Mouse (Mus musculus): ENCODE results near the gene Olfr922. TPM values are rescaled to one million over a fixed set of nuclear protein-coding genes. Genes with fewer than 3 reads are reported as not detected.

Olfr922 gene
- total RNA-seq (2023) = not detected

DNA sequence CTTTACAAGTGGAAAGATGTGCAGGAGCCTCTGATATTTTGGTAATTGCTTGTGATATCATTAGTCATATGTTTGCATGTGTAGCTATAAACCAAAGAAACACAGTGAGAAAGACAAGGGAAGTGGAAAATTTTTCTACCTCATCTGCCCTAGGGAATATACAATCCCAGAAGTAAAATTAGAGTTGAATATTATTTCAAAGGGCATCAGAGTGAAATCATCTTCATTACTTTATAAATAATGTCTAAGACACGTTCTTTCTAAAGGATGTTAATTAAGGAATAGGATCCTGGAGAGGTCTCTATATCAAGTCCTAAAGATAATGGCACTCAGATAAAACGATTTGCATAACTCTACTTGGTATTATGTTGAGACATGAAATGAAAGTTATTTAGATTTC, at the start of gene Olfr922:
TSS of gene Olfr922 (plus strand) at position 301 of the 400 bp plus-strand sequence.

DNA sequence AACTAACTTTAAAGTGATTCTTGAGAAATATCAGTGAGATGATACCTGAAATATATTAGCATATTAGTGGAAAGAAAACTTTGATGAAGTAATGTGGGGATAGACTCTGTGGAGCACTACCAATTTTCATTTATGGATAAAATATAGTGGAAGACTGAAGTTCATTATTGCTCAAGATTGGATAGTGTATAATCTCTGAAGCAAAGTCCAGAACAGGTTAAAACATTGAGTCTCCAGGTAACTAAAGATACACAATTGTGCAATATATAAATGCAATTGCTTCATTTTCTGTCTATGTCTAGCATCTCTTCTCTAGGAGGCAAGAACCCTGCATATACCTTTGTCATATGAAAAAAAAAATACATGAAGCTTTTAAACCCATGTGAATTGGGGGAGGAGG, 41.6 kb upstream of the Olfr922 start, which contains the start of gene Olfr921:
TSS of gene Olfr921 (plus strand) at position 301 of the 400 bp plus-strand sequence.

DNA sequence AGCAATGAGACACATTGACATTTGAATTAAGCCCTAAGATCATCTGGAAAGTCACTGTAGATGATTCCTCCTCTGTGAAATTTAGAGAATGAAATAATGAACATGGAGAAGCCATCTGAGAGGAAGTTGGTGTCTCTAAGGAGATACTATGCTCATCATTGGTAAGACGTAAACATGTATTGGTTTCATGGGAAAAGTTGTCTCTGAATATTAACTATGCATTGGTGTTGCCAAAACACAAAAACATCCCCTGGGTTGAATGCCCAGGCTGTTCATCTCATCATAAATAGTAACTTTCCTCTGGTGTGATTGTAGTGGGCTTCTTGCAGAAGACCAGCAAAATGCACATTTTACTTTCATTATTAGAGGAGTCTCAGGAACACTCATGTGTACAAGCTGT, 11.8 kb downstream of the Olfr922 start, which contains the start of gene Olfr923:
TSS of gene Olfr923 (plus strand) at position 301 of the 400 bp plus-strand sequence.

DNA sequence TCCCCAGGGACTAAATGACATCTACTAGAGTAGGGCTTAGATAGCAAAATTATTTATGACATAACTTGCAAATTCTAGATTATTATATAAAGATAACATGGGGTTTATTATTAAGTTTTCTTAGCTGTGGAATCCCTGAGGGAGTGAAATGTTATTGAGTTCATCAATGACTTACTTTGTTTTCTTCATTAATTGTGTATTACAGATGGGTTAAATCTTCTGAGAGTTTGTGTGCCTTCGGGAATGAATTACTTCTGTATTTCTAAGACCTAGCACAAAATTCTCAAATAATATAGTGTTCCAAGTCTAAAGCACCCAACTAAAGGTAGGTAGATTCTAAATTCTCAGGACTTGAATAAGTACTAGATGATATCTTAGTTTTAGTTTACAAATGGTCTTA, 29.7 kb downstream of the Olfr922 start, which contains the start of gene Olfr924:
TSS of gene Olfr924 (plus strand) at position 301 of the 400 bp plus-strand sequence.

DNA sequence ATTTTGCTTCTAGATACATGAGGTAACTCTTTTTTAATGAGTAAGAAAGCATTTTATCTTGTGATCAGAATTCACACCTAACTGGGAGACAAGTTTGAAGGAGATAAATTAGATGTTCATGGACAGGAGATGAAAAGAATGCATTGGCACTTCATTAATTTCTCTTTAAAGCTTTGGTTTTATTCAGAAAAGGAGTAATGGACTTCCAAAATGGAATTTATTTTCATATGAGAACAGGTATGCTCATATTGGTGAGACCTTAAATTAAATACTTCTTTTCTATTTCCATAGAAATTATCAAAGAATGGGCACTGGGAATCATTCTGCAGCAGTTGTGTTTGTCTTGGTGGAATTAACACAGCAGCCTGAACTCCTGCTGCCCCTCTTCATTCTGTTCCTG, 40.3 kb downstream of the Olfr922 start, which contains the start of gene Olfr26:
TSS of gene Olfr26 (plus strand) at position 301 of the 400 bp plus-strand sequence.

Other genes with a start within 250 kb of the Olfr922 start
- gene Olfr912, start 234.4 kb upstream of the Olfr922 start, total RNA-seq (2023) = not detected
- not detected for gene Olfr913, start 221.9 kb upstream of the Olfr922 start, total RNA-seq (2023)
- not detected for gene Olfr914, start 209.5 kb upstream of the Olfr922 start, total RNA-seq (2023)
- gene Olfr916, start 154.7 kb upstream of the Olfr922 start, total RNA-seq (2023) = not detected
- gene Olfr917, start 148.8 kb upstream of the Olfr922 start, total RNA-seq (2023) = not detected
- not detected for gene Olfr918, start 140.0 kb upstream of the Olfr922 start, total RNA-seq (2023)
- not detected for gene Olfr919, start 110.9 kb upstream of the Olfr922 start, total RNA-seq (2023)
- gene Vwa5a, start 96.3 kb upstream of the Olfr922 start, total RNA-seq (2023) = 10 to 100 TPM; 20.1 to 32.2 TPM
- under 1 TPM; 0.07 to 0.18 TPM for gene Olfr920, start 62.3 kb upstream of the Olfr922 start, total RNA-seq (2023)
- gene Olfr921, start 41.5 kb upstream of the Olfr922 start, total RNA-seq (2023) = not detected
- not detected for gene Olfr923, start 11.9 kb downstream of the Olfr922 start, total RNA-seq (2023)
- not detected for gene Olfr924, start 29.8 kb downstream of the Olfr922 start, total RNA-seq (2023)
- not detected for gene Olfr26, start 40.4 kb downstream of the Olfr922 start, total RNA-seq (2023)
- not detected for gene Olfr926, start 62.5 kb downstream of the Olfr922 start, total RNA-seq (2023)
- not detected for gene Olfr930, start 115.2 kb downstream of the Olfr922 start, total RNA-seq (2023)
- not detected for gene Olfr933, start 157.7 kb downstream of the Olfr922 start, total RNA-seq (2023)
- not detected for gene Olfr934, start 173.7 kb downstream of the Olfr922 start, total RNA-seq (2023)
- not detected for gene Olfr935, start 185.1 kb downstream of the Olfr922 start, total RNA-seq (2023)
- gene Olfr146, start 208.8 kb downstream of the Olfr922 start, total RNA-seq (2023) = not detected